Mouse (Mus musculus) heart, postnatal 0 days (tissue): ENCODE measurements at regions not wholly inside any gene's neighbourhood (a gene's known extent, or its start where the extent isn't known, plus 50 kb on each side); places are given as distances from the start of the nearest gene placed in this dataset.

Source experiments
- CTCF ChIP-seq: IDR thresholded peaks from 2 replicates; pipeline ENCODE4 v1.5.1; 2016; ENCODE audit warnings: antibody characterized with exemption, control low read depth, low read depth
- EP300 ChIP-seq: IDR thresholded peaks from 2 replicates; pipeline ENCODE4 v1.6.1; 2016; ENCODE audit warnings: antibody characterized with exemption, low read depth

- TF ChIP-seq CTCF (no peak), EP300 (no peak)
Observed at GRCm38 (mm10) chr15:62646476-62647168, 1198.4 kb downstream of the Gsdmc2 start.
